Mouse (Mus musculus): Measurements from ENCODE around the gene Mapkap1. TPM values are rescaled to one million over a fixed set of nuclear protein-coding genes. Genes with fewer than 3 reads are reported as not detected.

Gene Mapkap1
- polyA plus RNA-seq, 1 experiment from 2014 or later, result 95.9 TPM

GRCm38 (mm10) chr2:34537356-34537755 lies 130.8 kb downstream of the Mapkap1 start:
- WGBS, result 85% methylated on average over 3 of the region's 3 CpGs
- ATAC-seq (ENCODE audit: insufficient number of reproducible peaks, low FRiP score, low TSS enrichment, low read depth), result no peak
- peaks cover 4% of the 10 kb centered on the region; the same call in 1 of the 2 replicates for H3K36me3 ChIP-seq

GRCm38 (mm10) chr2:34543581-34543980 lies 137.0 kb downstream of the Mapkap1 start:
- Histone ChIP-seq H3K4me3 (no peak overlapping the region), H3K9ac (no peak overlapping the region), H3K27ac (no peak overlapping the region), H3K27me3 (no peaks in the 10 kb centered on the region), H3K9me3 (no peaks in the 10 kb centered on the region), H3K4me2 (no peak overlapping the region), H3K4me1 (no peaks in the 10 kb centered on the region), H3K36me3 (peaks cover 4% of the 10 kb centered on the region; the same call in 1 of the 2 replicates)
- 43% methylated on average over 7 of the region's 7 CpGs for WGBS
- ATAC-seq (ENCODE audit: insufficient number of reproducible peaks, low FRiP score, low TSS enrichment, low read depth), result no peak

More at GRCm38 (mm10) chr2:34537356-34537755, 130.8 kb downstream of the Mapkap1 start:
- no peaks in the 10 kb centered on the region for H3K9me3 ChIP-seq
- no peak overlapping the region for H3K9ac ChIP-seq
- peaks cover 17% of the 10 kb centered on the region for H3K4me1 ChIP-seq
- H3K27me3 ChIP-seq, result no peaks in the 10 kb centered on the region; the same call in 1 of the 2 replicates
- no peak overlapping the region for H3K27ac ChIP-seq
- H3K4me2 ChIP-seq, result no peak overlapping the region
- no peak overlapping the region for H3K4me3 ChIP-seq

- Histone ChIP-seq H3K36me3 (peaks cover 4% of the 10 kb centered on the region; the same call in 1 of the 2 replicates), H3K4me3 (no peak overlapping the region), H3K9me3 (no peaks in the 10 kb centered on the region), H3K27ac (no peak overlapping the region), H3K4me2 (no peak overlapping the region), H3K4me1 (no peaks in the 10 kb centered on the region), H3K9ac (no peak overlapping the region), H3K27me3 (no peaks in the 10 kb centered on the region)
- no peak for ATAC-seq (ENCODE audit: insufficient number of reproducible peaks, low FRiP score, low TSS enrichment, low read depth)
- 28% methylated on average over 3 of the region's 3 CpGs for WGBS
Measured at GRCm38 (mm10) chr2:34544021-34544420, 137.4 kb downstream of the Mapkap1 start.

GRCm38 (mm10) chr2:34544646-34545395 lies 138.2 kb downstream of the Mapkap1 start:
- no peaks in the 10 kb centered on the region for H3K27me3 ChIP-seq
- WGBS, result 84% methylated on average over 13 of the region's 13 CpGs
- no peak overlapping the region for H3K4me2 ChIP-seq
- H3K9ac ChIP-seq, result no peak overlapping the region
- H3K36me3 ChIP-seq, result peaks cover 4% of the 10 kb centered on the region; the same call in 1 of the 2 replicates
- no peaks in the 10 kb centered on the region for H3K9me3 ChIP-seq
- no peak for ATAC-seq (ENCODE audit: insufficient number of reproducible peaks, low FRiP score, low TSS enrichment, low read depth)
- H3K4me1 ChIP-seq, result no peaks in the 10 kb centered on the region
- H3K27ac ChIP-seq, result no peak overlapping the region
- H3K4me3 ChIP-seq, result no peak overlapping the region

- Histone ChIP-seq H3K9me3 (no peaks in the 10 kb centered on the region), H3K27ac (no peak overlapping the region), H3K4me2 (no peak overlapping the region), H3K4me1 (no peaks in the 10 kb centered on the region), H3K27me3 (no peaks in the 10 kb centered on the region), H3K4me3 (no peak overlapping the region), H3K9ac (no peak overlapping the region), H3K36me3 (peaks cover 3% of the 10 kb centered on the region; the same call in 1 of the 2 replicates)
- no peak for ATAC-seq (ENCODE audit: insufficient number of reproducible peaks, low FRiP score, low TSS enrichment, low read depth)
- 61% methylated on average over 3 of the region's 3 CpGs for WGBS
Measured at GRCm38 (mm10) chr2:34546176-34546677, 139.7 kb downstream of the Mapkap1 start.

GRCm38 (mm10) chr2:34547516-34547915 lies 140.9 kb downstream of the Mapkap1 start:
- H3K9me3 ChIP-seq, result no peaks in the 10 kb centered on the region
- no peak overlapping the region for H3K27ac ChIP-seq
- no peak overlapping the region for H3K4me2 ChIP-seq
- no peak overlapping the region for H3K4me3 ChIP-seq
- 86% methylated on average over 4 of the region's 4 CpGs for WGBS
- no peaks in the 10 kb centered on the region for H3K4me1 ChIP-seq
- H3K36me3 ChIP-seq, result no peaks in the 10 kb centered on the region
- H3K9ac ChIP-seq, result no peak overlapping the region
- H3K27me3 ChIP-seq, result no peaks in the 10 kb centered on the region
- ATAC-seq (ENCODE audit: insufficient number of reproducible peaks, low FRiP score, low TSS enrichment, low read depth), result no peak

GRCm38 (mm10) chr2:34548961-34549360 lies 142.4 kb downstream of the Mapkap1 start:
- WGBS, result 62% methylated on average over 5 of the region's 5 CpGs
- H3K9ac ChIP-seq, result no peak overlapping the region
- no peaks in the 10 kb centered on the region for H3K27me3 ChIP-seq
- H3K4me2 ChIP-seq, result no peak overlapping the region
- ATAC-seq (ENCODE audit: insufficient number of reproducible peaks, low FRiP score, low TSS enrichment, low read depth), result no peak
- H3K36me3 ChIP-seq, result no peaks in the 10 kb centered on the region
- H3K27ac ChIP-seq, result no peak overlapping the region
- no peaks in the 10 kb centered on the region for H3K4me1 ChIP-seq
- H3K4me3 ChIP-seq, result no peak overlapping the region
- H3K9me3 ChIP-seq, result no peaks in the 10 kb centered on the region

GRCm38 (mm10) chr2:34549469-34549868 lies 142.9 kb downstream of the Mapkap1 start:
- no peak overlapping the region for H3K9ac ChIP-seq
- WGBS, result 81% methylated on average over 7 of the region's 7 CpGs
- H3K9me3 ChIP-seq, result no peaks in the 10 kb centered on the region
- H3K27ac ChIP-seq, result no peak overlapping the region
- no peak for ATAC-seq (ENCODE audit: insufficient number of reproducible peaks, low FRiP score, low TSS enrichment, low read depth)
- H3K4me3 ChIP-seq, result no peak overlapping the region
- H3K36me3 ChIP-seq, result no peaks in the 10 kb centered on the region
- H3K4me1 ChIP-seq, result no peaks in the 10 kb centered on the region
- H3K4me2 ChIP-seq, result no peak overlapping the region
- no peaks in the 10 kb centered on the region for H3K27me3 ChIP-seq

GRCm38 (mm10) chr2:34552772-34553171 lies 146.2 kb downstream of the Mapkap1 start:
- WGBS, result 44% methylated on average over 2 of the region's 2 CpGs
- 0 out of 2 replicates have a peak, but pooled peaks cover 4% of the 10 kb centered on the region for H3K4me1 ChIP-seq
- ATAC-seq (ENCODE audit: insufficient number of reproducible peaks, low FRiP score, low TSS enrichment, low read depth), result no peak
- H3K4me2 ChIP-seq, result no peak overlapping the region
- no peak overlapping the region for H3K4me3 ChIP-seq
- no peak overlapping the region for H3K9ac ChIP-seq
- no peaks in the 10 kb centered on the region for H3K36me3 ChIP-seq
- no peak overlapping the region for H3K27ac ChIP-seq
- no peaks in the 10 kb centered on the region for H3K27me3 ChIP-seq
- no peaks in the 10 kb centered on the region for H3K9me3 ChIP-seq

GRCm38 (mm10) chr2:34553580-34554231 lies 147.1 kb downstream of the Mapkap1 start:
- Histone ChIP-seq H3K36me3 (no peaks in the 10 kb centered on the region), H3K27me3 (no peaks in the 10 kb centered on the region), H3K4me2 (no peak overlapping the region), H3K9me3 (no peaks in the 10 kb centered on the region), H3K4me3 (no peak overlapping the region), H3K27ac (no peak overlapping the region), H3K4me1 (0 out of 2 replicates have a peak, but pooled peaks cover 4% of the 10 kb centered on the region), H3K9ac (no peak overlapping the region)
- no peak for ATAC-seq (ENCODE audit: insufficient number of reproducible peaks, low FRiP score, low TSS enrichment, low read depth)
- WGBS, result 81% methylated on average over 6 of the region's 6 CpGs

- H3K4me2 ChIP-seq, result no peak overlapping the region
- H3K9ac ChIP-seq, result no peak overlapping the region
- no peak for ATAC-seq (ENCODE audit: insufficient number of reproducible peaks, low FRiP score, low TSS enrichment, low read depth)
- no peaks in the 10 kb centered on the region for H3K27me3 ChIP-seq
- WGBS, result 78% methylated on average over 5 of the region's 5 CpGs
- no peaks in the 10 kb centered on the region for H3K4me1 ChIP-seq
- no peak overlapping the region for H3K4me3 ChIP-seq
- no peaks in the 10 kb centered on the region for H3K36me3 ChIP-seq
- H3K27ac ChIP-seq, result no peak overlapping the region
- H3K9me3 ChIP-seq, result no peaks in the 10 kb centered on the region
Measured at GRCm38 (mm10) chr2:34560146-34560545, 153.6 kb downstream of the Mapkap1 start.

GRCm38 (mm10) chr2:34563089-34563694 lies 156.6 kb downstream of the Mapkap1 start:
- H3K9ac ChIP-seq, result no peak overlapping the region
- WGBS, result 70% methylated on average over 12 of the region's 12 CpGs
- no peak for ATAC-seq (ENCODE audit: insufficient number of reproducible peaks, low FRiP score, low TSS enrichment, low read depth)

More at GRCm38 (mm10) chr2:34563089-34563694, 156.6 kb downstream of the Mapkap1 start:
- Histone ChIP-seq H3K36me3 (no peaks in the 10 kb centered on the region), H3K4me1 (no peaks in the 10 kb centered on the region), H3K9me3 (no peaks in the 10 kb centered on the region), H3K27me3 (no peaks in the 10 kb centered on the region), H3K27ac (no peak overlapping the region), H3K4me2 (no peak overlapping the region), H3K4me3 (no peak overlapping the region)
